Comparison of ENCODE assay signal across 8 mouse cellular contexts in genomic region chr11:79306510-79306909, GRCm38 (mm10). TPM values are rescaled to one million over a fixed set of nuclear protein-coding genes. Genes with fewer than 3 reads are reported as not detected.
DNase-seq lines count a peak whose midpoint lies in the region; ATAC-seq and TF ChIP-seq lines count a peak whose summit lies in the region.

No protein-coding gene starts in this region.

- no peak for TF ChIP-seq POLR2A in bone marrow, adult 2 months (IDR thresholded peaks at IDR 0.05; ENCODE audit: borderline replicate concordance, control insufficient read depth, low read depth, low read length)
- no peak for TF ChIP-seq POLR2A in thymus, adult 2 months (IDR thresholded peaks at IDR 0.05; ENCODE audit: control insufficient read depth, extremely low read depth, insufficient read depth, low read length, poor library complexity)

- peak; percentile 11 to 17 for DNase-seq in frontal cortex, postnatal 36 days (ENCODE audit: low spot score in 2 of 2)
- DNase-seq in frontal cortex, postnatal 25 days (ENCODE audit: low spot score in 2 of 2): no peak
- DNase-seq in gastrocnemius, postnatal 25 days: peak; percentile 15
- DNase-seq in limb, embryonic 10.5 days (ENCODE audit: low spot score): peak; percentile 43
- no peak for DNase-seq in right cerebral cortex, postnatal 4 days
- DNase-seq in thymus, adult 2 months: no peak

- H3K9me3 ChIP-seq in limb, embryonic 10.5 days (replicated peaks): no peaks in the 10 kb centered on the region
- H3K9me3 ChIP-seq in midbrain, embryonic 15.5 days: no peaks in the 10 kb centered on the region

- WGBS in bone marrow, adult 2 months: 13% methylated on average over 7 of the region's 7 CpGs
- 53% methylated on average over 7 of the region's 7 CpGs for WGBS in limb, embryonic 10.5 days
- WGBS in midbrain, embryonic 15.5 days: 27% methylated on average over 7 of the region's 7 CpGs
- 41% methylated on average over 7 of the region's 7 CpGs for WGBS in thymus, adult 2 months

- H3K4me3 ChIP-seq in bone marrow, adult 2 months (replicated peaks; ENCODE audit: control insufficient read depth, low read depth, low read length): no peak overlapping the region
- no peak overlapping the region for H3K4me3 ChIP-seq in limb, embryonic 10.5 days
- no peak overlapping the region for H3K4me3 ChIP-seq in midbrain, embryonic 15.5 days
- no peak overlapping the region for H3K4me3 ChIP-seq in thymus, adult 2 months (ENCODE audit: control insufficient read depth, insufficient read depth, low read length)

- no peak for ATAC-seq in midbrain, embryonic 15.5 days (replicated peaks)

- peaks cover 9% of the 10 kb centered on the region; the same call in 1 of the 2 replicates for H3K4me1 ChIP-seq in bone marrow, adult 2 months (ENCODE audit: control insufficient read depth, insufficient read depth, low read length)
- peaks cover 35% of the 10 kb centered on the region for H3K4me1 ChIP-seq in limb, embryonic 10.5 days
- H3K4me1 ChIP-seq in midbrain, embryonic 15.5 days: peaks cover 12% of the 10 kb centered on the region; the same call in 1 of the 2 replicates
- H3K4me1 ChIP-seq in thymus, adult 2 months (replicated peaks; ENCODE audit: control insufficient read depth, insufficient read depth, low read length): peaks cover 16% of the 10 kb centered on the region

- H3K27ac ChIP-seq in bone marrow, adult 2 months (ENCODE audit: control insufficient read depth, insufficient read depth, low read depth, low read length, poor library complexity): peak overlapping the region; percentile 32; the same call in 1 of the 2 replicates
- H3K27ac ChIP-seq in limb, embryonic 10.5 days: peak overlapping the region; percentile 78
- H3K27ac ChIP-seq in midbrain, embryonic 15.5 days: peak overlapping the region; percentile 43; the same call in 1 of the 2 replicates
- H3K27ac ChIP-seq in thymus, adult 2 months (ENCODE audit: control insufficient read depth, insufficient read depth, low read length): no peak overlapping the region

- no peak overlapping the region for H3K4me2 ChIP-seq in midbrain, embryonic 15.5 days

- H3K9ac ChIP-seq in midbrain, embryonic 15.5 days: no peak overlapping the region

- no peaks in the 10 kb centered on the region for H3K27me3 ChIP-seq in limb, embryonic 10.5 days (ENCODE audit: low read depth, poor library complexity, severe bottlenecking)
- no peaks in the 10 kb centered on the region for H3K27me3 ChIP-seq in midbrain, embryonic 15.5 days (replicated peaks)
- no peaks in the 10 kb centered on the region for H3K27me3 ChIP-seq in thymus, adult 2 months (ENCODE audit: control insufficient read depth, insufficient read depth, low read length)

- no peaks in the 10 kb centered on the region for H3K36me3 ChIP-seq in limb, embryonic 10.5 days
- H3K36me3 ChIP-seq in midbrain, embryonic 15.5 days (replicated peaks): no peaks in the 10 kb centered on the region
- no peaks in the 10 kb centered on the region for H3K36me3 ChIP-seq in thymus, adult 2 months (ENCODE audit: control insufficient read depth, insufficient read depth, low read length)

- no peak for TF ChIP-seq CTCF in bone marrow, adult 2 months (IDR thresholded peaks at IDR 0.05; ENCODE audit: control insufficient read depth, insufficient read depth, low read length)
- TF ChIP-seq CTCF in thymus, adult 2 months (IDR thresholded peaks at IDR 0.05; ENCODE audit: borderline replicate concordance, control insufficient read depth, extremely low read depth, insufficient read depth, low read length, poor library complexity): no peak

RNA-seq across cellular contexts. Expression of gene Gm9964, which starts 9.8 kb away (rescaled TPM):
- not detected in 2 replicates for polyA plus RNA-seq in bone marrow, adult 2 months (2011; ENCODE audit: insufficient read depth, insufficient read length, low replicate concordance, missing spikeins)
- total RNA-seq in gastrocnemius, postnatal 25 days (2021): not detected
- polyA plus RNA-seq in limb, embryonic 10.5 days (2016; fragmentation: Nextera tagmentation; extraction: Ambion mirVana): not detected in 2 replicates
- not detected in 2 replicates for polyA plus RNA-seq in midbrain, embryonic 15.5 days (2015; fragmentation: Nextera tagmentation; extraction: Ambion mirVana)
- not detected in 2 replicates for polyA plus RNA-seq in thymus, adult 2 months (2012; rRNA removed)

RNA-seq across cellular contexts. Expression of gene Nf1, which starts 33.0 kb away (rescaled TPM):
- 2.3 and 3.0 TPM in 2 replicates for polyA plus RNA-seq in bone marrow, adult 2 months (2011; ENCODE audit: insufficient read depth, insufficient read length, low replicate concordance, missing spikeins)
- 10 to 100 TPM; 15.8 to 17.4 TPM for total RNA-seq in gastrocnemius, postnatal 25 days (2021)
- 6.5 and 7.6 TPM in 2 replicates for polyA plus RNA-seq in limb, embryonic 10.5 days (2016; fragmentation: Nextera tagmentation; extraction: Ambion mirVana)
- 6.1 and 7.0 TPM in 2 replicates for polyA plus RNA-seq in midbrain, embryonic 15.5 days (2015; fragmentation: Nextera tagmentation; extraction: Ambion mirVana)
- 6.9 and 8.2 TPM in 2 replicates for polyA plus RNA-seq in thymus, adult 2 months (2012; rRNA removed)

RNA-seq across cellular contexts. Expression of gene Wsb1, which starts 52.0 kb away (rescaled TPM):
- 22.8 and 53.1 TPM in 2 replicates for polyA plus RNA-seq in bone marrow, adult 2 months (2011; ENCODE audit: insufficient read depth, insufficient read length, low replicate concordance, missing spikeins)
- 10 to 100 TPM in 1 of 2 experiments, 1 to 10 TPM in 1; 7.5 to 14.0 TPM for total RNA-seq in gastrocnemius, postnatal 25 days (2021)
- polyA plus RNA-seq in limb, embryonic 10.5 days (2016; fragmentation: Nextera tagmentation; extraction: Ambion mirVana): 196 and 306 TPM in 2 replicates
- polyA plus RNA-seq in midbrain, embryonic 15.5 days (2015; fragmentation: Nextera tagmentation; extraction: Ambion mirVana): 463 and 505 TPM in 2 replicates
- 87.5 and 102 TPM in 2 replicates for polyA plus RNA-seq in thymus, adult 2 months (2012; rRNA removed)

Comparison
In these comparisons a context has a peak if more than half of its experiments do, and no peak if none do; other contexts are left out.
1. DNase-seq: peak in frontal cortex, postnatal 36 days (2 of 2), gastrocnemius, postnatal 25 days (single experiment) and limb, embryonic 10.5 days (single experiment); none in frontal cortex, postnatal 25 days (0 of 2), right cerebral cortex, postnatal 4 days (single experiment) and thymus, adult 2 months (single experiment).